Mouse (Mus musculus) R1 (cell line): ENCODE measurements at regions not wholly inside any gene's neighbourhood (a gene's known extent, or its start where the extent isn't known, plus 50 kb on each side); places are given as distances from the start of the nearest gene placed in this dataset.
A peak's percentile ranks its signal among the peaks of the same experiment; 100 is the strongest.

Source experiments
- DNase-seq: peaks from one replicate; pipeline ENCODE4 v3.0.0-alpha.2; 2018; ENCODE audit warnings: low read depth, low spot score

GRCm38 (mm10) chr9:67610696-67611095, 51.2 kb upstream of the Tln2 start:
- no peak for DNase-seq

- no peak for DNase-seq
Measured at GRCm38 (mm10) chr9:67611676-67612075, 52.2 kb upstream of the Tln2 start.

- no peak for DNase-seq
Measured at GRCm38 (mm10) chr9:67612101-67612500, 52.6 kb upstream of the Tln2 start.

GRCm38 (mm10) chr9:67614068-67614727, 54.7 kb upstream of the Tln2 start:
- DNase-seq: no peak

GRCm38 (mm10) chr9:67616207-67616606, 56.7 kb upstream of the Tln2 start:
- no peak for DNase-seq

- peak; percentile 59 for DNase-seq
Measured at GRCm38 (mm10) chr9:67617341-67618217, 58.1 kb upstream of the Tln2 start.

- DNase-seq: no peak
Measured at GRCm38 (mm10) chr9:67620945-67621344, 61.4 kb upstream of the Tln2 start.

- no peak for DNase-seq
Measured at GRCm38 (mm10) chr9:67627196-67627595, 67.7 kb upstream of the Tln2 start.

- DNase-seq: no peak
Measured at GRCm38 (mm10) chr9:67629624-67630023, 70.1 kb upstream of the Tln2 start.

GRCm38 (mm10) chr9:67630173-67630572, 70.7 kb upstream of the Tln2 start:
- no peak for DNase-seq

- no peak for DNase-seq
Measured at GRCm38 (mm10) chr9:67631741-67632243, 72.3 kb upstream of the Tln2 start.

- DNase-seq: peak; percentile 65
Measured at GRCm38 (mm10) chr9:67632521-67633025, 73.1 kb upstream of the Tln2 start.

- peak; percentile 74 for DNase-seq
Measured at GRCm38 (mm10) chr9:67633026-67633741, 73.7 kb upstream of the Tln2 start.

- peak; percentile 69 for DNase-seq
Measured at GRCm38 (mm10) chr9:67633761-67634441, 74.4 kb upstream of the Tln2 start.

GRCm38 (mm10) chr9:67646820-67647219, 87.3 kb upstream of the Tln2 start:
- no peak for DNase-seq

GRCm38 (mm10) chr9:67664773-67665172, 94.5 kb upstream of the C2cd4b start:
- no peak for DNase-seq

GRCm38 (mm10) chr9:67670261-67671020, 88.8 kb upstream of the C2cd4b start:
- DNase-seq: no peak

GRCm38 (mm10) chr9:67676906-67677305, 82.3 kb upstream of the C2cd4b start:
- no peak for DNase-seq

- DNase-seq: peak; percentile 85
Measured at GRCm38 (mm10) chr9:67683367-67683766, 75.9 kb upstream of the C2cd4b start.

- no peak for DNase-seq
Measured at GRCm38 (mm10) chr9:67692396-67692795, 66.8 kb upstream of the C2cd4b start.

- DNase-seq: peak; percentile 24
Measured at GRCm38 (mm10) chr9:67693716-67694115, 65.5 kb upstream of the C2cd4b start.
